In the genomic region with DNA sequence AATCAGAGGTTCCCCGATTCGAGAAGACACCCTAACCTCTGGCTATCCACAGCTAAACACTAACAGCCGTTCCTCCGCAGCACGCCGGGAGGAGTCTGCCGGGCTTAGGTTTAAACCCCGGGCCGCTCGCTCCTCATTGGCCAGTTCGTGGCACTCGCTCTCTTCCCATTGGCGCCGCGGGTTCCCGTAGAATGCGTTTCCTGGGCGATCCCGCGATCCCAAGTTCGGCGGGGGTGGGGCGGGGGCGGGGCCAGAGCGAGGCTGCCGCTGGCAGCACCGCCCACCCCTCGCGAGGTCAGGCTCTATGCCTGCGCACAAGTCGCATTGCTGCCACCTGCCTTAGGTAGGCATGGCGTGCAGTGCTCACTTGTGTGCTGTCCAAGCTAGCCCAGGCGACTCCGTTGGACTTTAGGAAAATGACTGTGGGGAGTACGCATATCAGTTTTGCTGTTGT, we compare ENCODE assay signal across 7 mouse cellular contexts. TPM values are rescaled to one million over a fixed set of nuclear protein-coding genes. Genes with fewer than 3 reads are reported as not detected.
DNase-seq lines count a peak whose midpoint lies in the region; ATAC-seq lines count a peak whose summit lies in the region.

TSS of gene Ccnb1 (minus strand) at position 157 of the 454 bp plus-strand sequence.

- H3K9me3 ChIP-seq in limb, embryonic 10.5 days (replicated peaks): no peaks in the 10 kb centered on the region
- H3K9me3 ChIP-seq in midbrain, embryonic 13.5 days: no peaks in the 10 kb centered on the region

- H3K4me3 ChIP-seq in limb, embryonic 10.5 days: peak within 1 kb of the TSS; percentile 95
- H3K4me3 ChIP-seq in midbrain, embryonic 13.5 days (replicated peaks): peak within 1 kb of the TSS; percentile 78

- 1% methylated on average over 35 of the region's 35 CpGs for WGBS in limb, embryonic 10.5 days
- WGBS in midbrain, embryonic 13.5 days: under 1% methylated on average over 35 of the region's 35 CpGs

- H3K36me3 ChIP-seq in limb, embryonic 10.5 days: peaks cover 38% of the 10 kb centered on the region
- H3K36me3 ChIP-seq in midbrain, embryonic 13.5 days: no peaks in the 10 kb centered on the region

- no peaks in the 10 kb centered on the region for H3K27me3 ChIP-seq in limb, embryonic 10.5 days (ENCODE audit: low read depth, poor library complexity, severe bottlenecking)
- H3K27me3 ChIP-seq in midbrain, embryonic 13.5 days: no peaks in the 10 kb centered on the region

- peak; percentile 98 for ATAC-seq in granulocyte monocyte progenitor cell, adult 5-6 weeks (replicated peaks; ENCODE audit: poor library complexity, severe bottlenecking)
- ATAC-seq in midbrain, embryonic 13.5 days: peak; percentile 99

- peaks cover 17% of the 10 kb centered on the region for H3K4me1 ChIP-seq in limb, embryonic 10.5 days
- H3K4me1 ChIP-seq in midbrain, embryonic 13.5 days (replicated peaks): peaks cover 28% of the 10 kb centered on the region

- H3K4me2 ChIP-seq in midbrain, embryonic 13.5 days (replicated peaks): peak within 1 kb of the TSS; percentile 99

- H3K27ac ChIP-seq in limb, embryonic 10.5 days: peak within 1 kb of the TSS; percentile 98
- H3K27ac ChIP-seq in midbrain, embryonic 13.5 days: no peak within 1 kb of the TSS

- DNase-seq in adrenal gland, adult 8-10 months: peak; percentile 88
- peak; percentile 96 for DNase-seq in embryo, embryonic 9.5 days (ENCODE audit: extremely low spot score)
- DNase-seq in kidney, adult 11 months: peak; percentile 90
- peak; percentile 99 for DNase-seq in limb, embryonic 10.5 days (ENCODE audit: low spot score)
- peak; percentile 88 for DNase-seq in spleen, adult 12 weeks (ENCODE audit: low spot score)

- peak within 1 kb of the TSS; percentile 71 for H3K9ac ChIP-seq in midbrain, embryonic 13.5 days (replicated peaks)

RNA-seq across cellular contexts. Expression of gene Ccnb1, which starts in this region (rescaled TPM):
- 1 to 10 TPM in 3 of 4 experiments, under 1 TPM in 1; 0.97 to 3.7 (median 2.3) TPM for total RNA-seq in adrenal gland, adult 8-10 months (2022)
- 26.8 and 43.5 TPM in 2 replicates for total RNA-seq in granulocyte monocyte progenitor cell, adult 5-6 weeks (2014; fragmentation: Nextera tagmentation)
- total RNA-seq in granulocyte monocyte progenitor cell, adult 5-6 weeks (2017): 231 and 274 TPM in 2 replicates
- 406 and 409 TPM in 2 replicates for polyA plus RNA-seq in limb, embryonic 10.5 days (2016; fragmentation: Nextera tagmentation; extraction: Ambion mirVana)
- polyA plus RNA-seq in midbrain, embryonic 13.5 days (2015; fragmentation: Nextera tagmentation; extraction: Ambion mirVana): 119 and 130 TPM in 2 replicates

Comparison
In these comparisons a context has a peak if more than half of its experiments do, and no peak if none do; other contexts are left out.
1. RNA of gene Ccnb1 (total RNA-seq): 26.8 to 274 TPM in granulocyte monocyte progenitor cell, adult 5-6 weeks; 0.97 to 3.7 TPM in adrenal gland, adult 8-10 months; every median in the first group is over 4 times any median in the second.
2. Peak in every context shown above with its lines, with median percentiles within 50 percentile points of each other: DNase-seq.